Mouse (Mus musculus): ENCODE results near the gene Lmln.

- TF ChIP-seq CTCF (IDR thresholded peaks at IDR 0.05; ENCODE audit: insufficient read depth, low read length) (no peak), POLR2A (IDR thresholded peaks at IDR 0.05; ENCODE audit: borderline replicate concordance, extremely low read depth, low read depth, low read length) (no peak)
Measured at GRCm38 (mm10) chr16:33123373-33123772, 61.1 kb downstream of the Lmln start.
